Mouse (Mus musculus) lung, postnatal 0 days (tissue): ENCODE results near the gene Cd59b.

Experiments
- CTCF ChIP-seq: IDR thresholded peaks from 2 replicates; pipeline ENCODE4 v1.5.1; 2016; ENCODE audit warnings: antibody characterized with exemption, mild to moderate bottlenecking
- EP300 ChIP-seq: IDR thresholded peaks from 2 replicates; pipeline ENCODE4 v1.6.1; 2016; ENCODE audit warnings: antibody characterized with exemption, mild to moderate bottlenecking, control low read depth

DNA sequence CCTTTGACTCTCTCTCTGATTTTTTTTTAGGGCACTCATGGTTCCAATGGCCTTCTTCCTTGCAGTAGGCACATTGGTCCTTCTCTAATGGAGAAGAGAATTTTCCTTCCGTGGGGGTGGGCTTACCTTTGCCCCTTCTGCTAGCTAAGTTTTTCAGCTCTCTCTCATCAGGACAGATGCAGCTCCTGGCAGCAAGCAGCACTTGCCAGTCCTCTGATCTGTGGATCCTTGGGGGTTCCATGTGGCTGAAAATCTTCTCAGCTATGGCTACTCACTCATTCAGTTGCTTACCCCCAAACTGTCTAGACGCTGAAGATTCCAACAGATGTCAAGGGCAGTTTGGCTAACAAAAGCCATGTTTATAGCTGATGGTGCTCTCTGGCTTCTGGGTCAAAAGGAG lies 23.7 kb downstream of the Cd59b start:
- TF ChIP-seq CTCF (no peak), EP300 (no peak)
